Mouse (Mus musculus): ENCODE results near the gene Comt. TPM values are rescaled to one million over a fixed set of nuclear protein-coding genes. Genes with fewer than 3 reads are reported as not detected.

Comt gene
- total RNA-seq (2023) = 16.9 and 19.2 TPM in 2 replicates

DNA sequence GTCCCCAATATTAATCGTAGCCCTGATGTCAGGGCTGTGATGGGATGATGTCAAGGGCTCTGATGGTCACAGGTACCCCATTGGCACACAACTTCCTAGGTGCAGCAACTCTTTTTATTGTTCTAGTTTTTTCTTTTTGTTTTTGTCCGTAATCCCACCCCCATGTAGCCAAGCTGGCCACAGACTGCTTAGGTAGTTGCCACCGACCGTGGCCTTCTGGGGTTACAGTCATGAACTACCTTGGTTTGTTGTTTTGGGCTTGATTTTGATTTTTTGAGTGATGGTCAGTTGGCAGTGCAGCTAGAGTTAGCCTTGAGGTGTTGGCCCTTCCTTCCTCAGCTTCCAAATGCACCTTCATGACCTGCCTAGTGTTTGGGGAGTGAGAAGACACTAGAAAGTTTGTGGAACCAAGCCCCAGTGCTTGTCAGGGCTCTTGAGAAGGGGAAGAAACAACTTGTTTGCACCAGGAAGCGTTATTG, at the start of gene Comt:
Gene Comt, minus strand, starts transcription at position 51 of the 479 bp plus-strand sequence.

GRCm38 (mm10) chr16:18426215-18426791, 349 bp downstream of the Comt start, which contains the start of gene Txnrd2:
Gene Txnrd2 (plus strand): TSS chr16:18426384.

Other genes with a start within 250 kb of the Comt start
- gene Ccdc188, start 209.0 kb downstream of the Comt start, total RNA-seq (2023) = not detected in 2 replicates
- 2.0 and 2.8 TPM in 2 replicates for gene Zdhhc8, start 191.7 kb downstream of the Comt start, total RNA-seq (2023)
- gene Trmt2a, start 178.2 kb downstream of the Comt start, total RNA-seq (2023) = 34.0 and 45.7 TPM in 2 replicates
- gene Ranbp1, start 178.1 kb downstream of the Comt start, total RNA-seq (2023) = 50.5 and 61.9 TPM in 2 replicates
- gene Gm49776, start 168.5 kb downstream of the Comt start, total RNA-seq (2023) = not detected in 2 replicates
- gene Dgcr8, start 137.6 kb downstream of the Comt start, total RNA-seq (2023) = 10.3 and 15.3 TPM in 2 replicates
- gene Tango2, start 78.7 kb downstream of the Comt start, total RNA-seq (2023) = 20.1 and 25.5 TPM in 2 replicates
- gene Arvcf, start 78.7 kb downstream of the Comt start, total RNA-seq (2023) = 1.8 and 4.4 TPM in 2 replicates
- gene Txnrd2, start 468 bp downstream of the Comt start, total RNA-seq (2023) = 5.1 and 7.1 TPM in 2 replicates
- gene Gnb1l, start 71.9 kb upstream of the Comt start, total RNA-seq (2023) = 1.6 and 2.6 TPM in 2 replicates
- 1.5 and 2.4 TPM in 2 replicates for gene Rtl10, start 72.0 kb upstream of the Comt start, total RNA-seq (2023)
- not detected in 2 replicates for gene Tbx1, start 163.8 kb upstream of the Comt start, total RNA-seq (2023)
- 0.43 and 2.1 TPM in 2 replicates for gene Gp1bb, start 195.6 kb upstream of the Comt start, total RNA-seq (2023)
- 50.3 and 69.2 TPM in 2 replicates for gene Gm49601, start 199.6 kb upstream of the Comt start, total RNA-seq (2023)
- 231 and 263 TPM in 2 replicates for gene Sept5, start 203.1 kb upstream of the Comt start, total RNA-seq (2023)